Mouse (Mus musculus): ENCODE measurements around the gene Gm44511.
"Not testable (repeated sequence)": the region's sequence is repeated elsewhere in the genome, so short reads cannot be mapped to it uniquely, and the experiment has no call there.

Gene Gm44511

DNA sequence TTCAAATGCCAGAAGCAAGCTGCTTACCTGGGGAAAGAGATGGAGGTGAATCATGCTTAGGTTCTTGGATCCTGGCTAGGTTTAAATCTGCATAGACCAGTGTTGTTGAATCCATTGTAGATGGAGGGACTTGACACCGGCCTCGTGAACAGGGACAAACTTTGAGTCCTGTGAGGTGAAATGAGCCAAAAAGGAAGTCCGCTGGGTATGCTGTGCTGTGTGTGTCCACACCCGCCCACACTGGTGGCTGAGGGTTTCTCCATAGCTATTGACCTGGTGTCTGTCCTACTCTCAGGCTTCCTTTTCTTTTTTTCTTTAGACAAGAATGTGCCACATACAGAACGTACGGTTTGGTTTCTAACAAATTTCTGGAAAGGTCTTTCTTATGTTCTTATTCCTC lies at the start of gene Gm44511, which contains the start of gene Klrb1b:
Gm44511 (minus strand) TSS at position 184 of the 400 bp plus-strand sequence.
Klrb1b (minus strand) TSS at position 200 of the 400 bp plus-strand sequence.
- no peak for DNase-seq

DNA sequence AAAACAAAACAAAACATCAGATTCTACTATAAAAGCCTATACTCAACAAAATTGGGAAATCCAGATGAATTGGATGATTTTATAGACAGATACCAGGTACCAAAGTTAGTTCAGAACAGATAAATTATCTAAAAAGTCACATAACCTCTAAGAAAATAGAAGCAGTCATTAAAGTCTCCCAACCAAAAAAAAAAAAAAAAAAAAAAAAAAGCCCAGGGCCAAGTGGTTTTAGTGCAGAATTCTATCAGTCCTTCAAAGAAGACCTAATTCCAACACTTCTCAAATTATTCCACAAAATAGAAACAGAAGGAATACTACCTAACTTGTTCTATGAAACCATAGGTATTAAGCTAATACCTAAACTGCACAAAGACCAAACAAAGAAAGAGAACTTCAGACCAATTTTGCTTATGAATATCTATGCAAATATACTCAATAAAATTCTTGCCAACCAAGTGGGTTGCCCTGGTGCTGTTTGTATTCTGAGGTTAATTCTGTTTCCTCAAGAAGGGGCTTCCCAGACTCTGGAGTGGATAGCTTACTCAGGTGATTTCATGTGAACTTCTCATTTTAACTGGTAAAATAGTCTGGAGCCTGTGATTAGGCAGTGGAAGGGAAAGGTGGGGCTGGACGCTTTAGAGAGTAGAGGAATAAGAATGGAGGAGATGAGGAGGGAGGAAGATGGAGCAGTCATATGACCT lies 45.9 kb upstream of the Gm44511 start:
- no peak for DNase-seq

DNA sequence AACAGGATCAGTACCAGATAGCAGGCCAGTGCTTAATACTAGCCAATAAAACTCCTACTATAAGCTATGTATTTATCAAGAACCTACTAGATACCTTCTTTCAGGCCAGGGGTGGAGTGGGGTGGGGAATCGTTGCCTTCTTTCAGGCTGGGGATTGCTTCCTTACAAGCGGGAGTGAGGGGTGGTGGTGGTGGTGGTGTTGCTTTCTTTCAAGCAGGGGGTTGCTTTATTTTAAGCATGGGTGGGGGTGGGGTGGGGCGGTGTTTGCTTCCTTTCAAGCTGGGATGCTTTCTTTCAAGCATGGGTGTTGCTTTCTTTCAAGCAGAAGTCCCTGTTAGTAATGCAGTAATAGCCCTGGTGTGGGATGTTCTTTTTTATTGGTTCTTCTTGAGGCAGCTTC lies 42.7 kb upstream of the Gm44511 start:
- DNase-seq: no peak

DNA sequence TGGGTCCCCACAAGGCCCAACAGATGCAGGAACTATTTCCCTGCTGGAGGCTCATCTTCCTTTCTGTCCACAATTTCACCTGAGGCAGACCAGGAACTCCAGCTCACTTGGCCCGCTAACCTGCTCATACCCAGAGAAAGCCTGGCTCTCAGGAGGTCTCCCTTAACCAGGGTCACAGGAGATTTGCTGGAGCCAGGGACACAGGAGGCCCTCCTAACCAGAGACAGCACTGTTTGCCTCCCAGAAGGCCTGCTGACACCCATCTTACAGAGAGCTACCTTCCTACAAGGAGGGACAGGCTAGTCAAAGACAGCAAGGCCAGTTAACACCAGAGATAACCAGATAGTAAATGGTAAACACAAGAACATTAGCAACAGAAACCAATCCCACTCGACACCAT lies 31.9 kb upstream of the Gm44511 start:
- DNase-seq: no peak

DNA sequence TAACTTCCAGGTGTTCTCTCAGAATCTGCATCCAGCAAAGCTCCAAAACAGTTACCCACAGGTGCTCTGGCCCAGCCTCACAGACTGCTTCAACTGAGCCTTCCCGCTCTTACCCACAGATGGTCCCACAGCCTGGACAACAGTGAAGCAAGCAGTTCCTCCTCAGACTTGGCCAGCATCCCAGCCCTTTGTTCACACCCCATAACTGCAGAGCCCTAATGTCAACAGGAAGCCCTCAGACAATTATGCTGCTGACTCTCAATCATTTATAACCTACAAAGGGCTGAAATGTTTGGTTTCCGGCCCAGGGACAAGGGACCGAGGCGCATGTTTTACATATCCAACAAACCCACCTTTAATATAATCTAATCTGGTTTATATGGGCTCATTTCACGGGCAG lies 30.1 kb upstream of the Gm44511 start:
- peak; percentile 62 to 65 for DNase-seq

DNA sequence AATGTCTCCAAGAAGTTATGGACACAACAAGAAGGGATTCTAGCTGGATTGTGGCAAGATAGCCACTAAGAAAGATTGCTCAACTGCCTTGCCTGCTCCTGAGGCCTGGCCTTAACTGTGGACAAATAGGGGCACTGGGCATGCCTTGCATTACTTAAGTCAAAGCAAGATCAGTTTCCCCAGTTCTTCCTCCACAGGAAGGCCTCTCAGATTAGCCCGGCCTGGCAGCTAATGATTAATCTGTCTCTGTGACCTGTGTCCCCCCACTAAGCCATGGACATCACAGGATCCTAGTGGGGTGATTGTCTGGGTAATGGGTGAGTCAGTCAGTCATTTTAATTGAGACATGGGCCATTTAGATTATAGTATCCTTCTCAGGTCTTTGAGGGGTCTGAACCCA lies 29.4 kb upstream of the Gm44511 start:
- peak in 1 of 2 experiments; percentile 23 for DNase-seq

DNA sequence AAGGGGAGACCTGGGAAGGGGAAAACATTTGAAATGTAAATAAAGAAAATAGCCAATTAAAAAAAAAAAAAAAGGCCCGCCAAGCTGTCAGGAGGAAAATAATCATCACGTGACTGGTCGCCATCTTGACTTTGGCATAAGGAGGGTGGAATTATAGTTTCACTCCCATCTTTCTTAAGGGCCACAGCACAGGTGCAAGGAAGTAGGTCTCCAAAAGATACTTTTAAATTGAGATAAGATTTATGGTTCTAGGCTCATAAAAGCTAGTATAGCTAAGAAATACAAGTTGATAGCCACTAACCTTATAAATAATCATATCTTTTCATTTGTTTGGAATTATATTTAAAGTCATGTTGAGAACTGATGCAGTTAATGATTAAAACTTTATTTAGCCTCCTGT lies 28.8 kb upstream of the Gm44511 start:
- DNase-seq: no peak

DNA sequence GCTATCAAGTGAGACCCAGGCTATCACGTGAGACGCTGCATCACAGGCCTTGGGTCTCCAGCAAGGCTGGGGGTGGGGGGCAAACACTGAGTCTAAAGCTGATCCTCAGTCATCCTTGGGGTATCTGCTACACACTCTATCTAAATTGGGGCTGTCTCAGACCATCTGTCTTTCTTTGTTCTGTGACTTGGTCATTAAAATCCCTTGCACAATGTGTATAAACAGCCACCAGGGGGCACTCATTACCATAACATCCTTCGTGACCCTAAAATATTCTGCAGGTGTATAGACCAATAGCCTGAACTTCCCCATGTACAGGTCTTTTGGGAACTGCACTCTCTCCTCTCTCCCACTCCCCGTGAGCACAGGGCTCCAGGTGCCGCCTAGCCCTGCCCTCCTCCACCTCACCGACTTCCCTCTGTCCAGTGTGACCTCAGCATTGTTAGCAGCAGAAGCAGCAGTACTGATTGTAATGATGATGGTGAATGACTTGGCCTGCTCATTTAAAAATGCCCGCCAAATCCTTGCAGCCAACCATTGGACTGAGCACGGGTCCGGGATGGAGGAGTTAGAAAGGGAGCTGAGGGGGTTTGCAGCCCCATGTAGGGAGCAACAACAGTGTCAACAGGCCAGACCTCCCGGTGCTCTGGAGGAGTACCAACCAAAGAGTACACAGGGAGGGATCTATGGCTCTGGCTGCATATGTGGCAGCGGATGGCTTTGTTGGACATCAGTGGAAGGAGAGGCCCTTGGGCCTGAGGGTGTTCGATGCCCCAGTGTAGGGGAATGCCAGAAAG lies 28.1 kb upstream of the Gm44511 start:
- DNase-seq: peak; percentile 52 to 82

DNA sequence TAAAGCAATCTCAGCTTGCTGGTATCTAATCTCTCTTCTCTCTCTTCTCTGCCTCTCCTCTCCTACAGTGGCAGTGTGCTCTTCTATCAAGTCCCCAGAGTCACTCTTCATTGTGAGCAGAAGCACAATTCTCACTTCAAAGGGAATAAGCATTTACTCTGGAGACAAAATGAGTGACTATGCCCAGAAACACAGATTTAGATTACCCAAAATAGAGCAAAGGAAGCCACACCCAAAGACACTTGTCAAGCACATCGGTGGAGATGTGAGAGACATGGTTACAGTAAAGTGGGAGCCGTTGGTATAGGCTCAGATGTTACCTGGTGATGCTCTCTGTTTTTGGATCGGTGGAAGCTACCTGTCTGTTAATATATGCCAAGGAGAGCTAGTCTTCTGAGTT lies 26.7 kb upstream of the Gm44511 start:
- DNase-seq: no peak

DNA sequence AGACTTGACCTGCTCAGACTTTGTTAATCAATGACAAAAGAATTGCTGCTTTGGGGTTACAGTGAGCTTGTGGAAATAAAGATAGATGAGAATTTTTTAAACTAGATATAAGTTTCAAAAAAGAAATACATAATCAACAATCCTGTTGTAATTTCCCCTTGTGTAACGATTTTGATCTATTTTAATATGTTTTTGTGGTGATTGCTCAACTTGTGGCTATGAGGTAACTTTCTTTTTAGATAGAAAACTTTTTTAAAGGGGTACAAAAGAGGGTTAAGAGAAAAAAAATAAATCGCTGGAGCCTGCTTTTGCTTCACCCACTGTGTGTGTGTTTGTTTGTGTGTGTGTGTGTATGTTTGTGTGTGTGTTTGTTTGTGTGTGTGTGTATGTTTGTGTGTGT lies 25.0 kb upstream of the Gm44511 start:
- DNase-seq: no peak

DNA sequence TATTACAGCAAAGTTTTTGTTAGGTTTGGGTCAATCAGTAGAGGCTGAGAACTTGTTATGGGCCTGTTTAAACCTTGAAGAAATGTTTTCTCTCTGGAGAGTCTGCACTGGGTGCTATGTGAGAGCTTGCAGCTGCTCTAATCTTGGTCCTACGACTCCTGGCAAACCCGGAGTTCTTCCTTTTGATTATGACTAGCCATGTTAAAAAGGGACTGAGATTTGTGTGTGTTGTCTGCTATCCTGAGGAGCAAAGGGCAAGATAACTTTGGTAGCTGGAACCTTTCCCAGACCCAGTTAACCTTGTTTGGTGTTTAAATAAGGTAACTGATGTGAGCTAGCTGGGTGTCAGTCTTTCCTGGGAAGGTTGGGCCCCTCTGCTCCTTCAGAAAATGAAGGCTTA lies 24.6 kb upstream of the Gm44511 start:
- no peak for DNase-seq

DNA sequence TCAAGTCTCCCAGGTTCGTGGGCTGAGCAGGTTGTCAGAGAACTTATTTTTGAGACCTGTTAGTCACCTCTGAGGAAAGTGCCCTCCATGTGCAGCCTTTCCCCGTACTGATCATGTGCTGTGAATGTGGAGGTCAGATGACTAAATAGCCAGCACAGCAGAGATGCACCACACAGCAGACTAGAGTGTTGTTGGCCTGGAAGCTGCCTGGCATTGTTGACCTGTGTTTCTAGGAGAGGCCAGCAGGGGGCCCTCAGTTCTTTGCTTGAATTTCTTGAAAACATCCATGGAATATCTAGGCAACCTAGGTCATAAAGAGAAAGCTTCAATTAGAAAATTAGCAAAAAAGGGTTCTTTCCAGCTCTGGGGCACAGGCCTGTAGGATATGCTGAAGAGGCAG lies 23.8 kb upstream of the Gm44511 start:
- DNase-seq: no peak

DNA sequence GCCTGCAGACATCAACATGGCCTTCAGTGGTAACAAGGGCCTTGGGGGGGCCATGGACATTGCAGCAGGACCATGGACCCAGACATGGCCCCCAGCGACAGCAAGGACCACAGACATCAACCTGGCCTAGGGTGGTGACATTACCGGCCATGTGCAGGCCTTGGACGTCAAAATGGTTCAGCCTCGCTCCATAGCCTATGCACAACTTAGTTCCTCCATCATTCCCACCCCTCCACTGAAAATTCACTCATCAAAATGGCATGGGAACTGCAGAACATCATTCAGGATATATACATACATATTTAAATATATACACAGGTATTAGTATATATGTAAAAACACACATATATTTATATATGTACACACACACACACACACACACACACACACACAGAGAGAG lies 21.3 kb upstream of the Gm44511 start:
- no peak for DNase-seq

DNA sequence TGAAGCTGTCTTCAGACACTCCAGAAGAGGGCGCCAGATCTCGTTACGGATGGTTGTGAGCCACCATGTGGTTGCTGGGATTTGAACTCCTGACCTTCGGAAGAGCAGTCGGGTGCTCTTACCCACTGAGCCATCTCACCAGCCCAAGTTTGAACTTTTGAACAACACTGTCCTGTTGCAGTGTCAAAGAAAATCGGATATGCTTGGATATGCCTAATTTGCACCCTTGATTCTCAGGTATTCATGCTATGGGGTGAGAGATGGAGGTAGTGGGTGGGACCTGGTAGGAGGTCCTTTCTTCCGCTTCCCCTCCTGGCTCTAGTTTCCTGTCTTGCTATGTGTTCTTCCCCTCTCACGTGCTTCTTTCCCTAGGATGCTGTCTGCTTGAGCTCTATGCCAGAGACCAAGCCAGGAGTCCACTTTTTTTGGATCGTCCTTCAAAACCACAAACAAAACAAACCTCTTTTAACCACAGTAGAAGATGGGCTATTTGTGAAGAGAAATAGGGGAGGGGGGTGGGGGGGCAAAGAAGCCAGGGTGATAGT lies 20.0 kb upstream of the Gm44511 start:
- no peak for DNase-seq

DNA sequence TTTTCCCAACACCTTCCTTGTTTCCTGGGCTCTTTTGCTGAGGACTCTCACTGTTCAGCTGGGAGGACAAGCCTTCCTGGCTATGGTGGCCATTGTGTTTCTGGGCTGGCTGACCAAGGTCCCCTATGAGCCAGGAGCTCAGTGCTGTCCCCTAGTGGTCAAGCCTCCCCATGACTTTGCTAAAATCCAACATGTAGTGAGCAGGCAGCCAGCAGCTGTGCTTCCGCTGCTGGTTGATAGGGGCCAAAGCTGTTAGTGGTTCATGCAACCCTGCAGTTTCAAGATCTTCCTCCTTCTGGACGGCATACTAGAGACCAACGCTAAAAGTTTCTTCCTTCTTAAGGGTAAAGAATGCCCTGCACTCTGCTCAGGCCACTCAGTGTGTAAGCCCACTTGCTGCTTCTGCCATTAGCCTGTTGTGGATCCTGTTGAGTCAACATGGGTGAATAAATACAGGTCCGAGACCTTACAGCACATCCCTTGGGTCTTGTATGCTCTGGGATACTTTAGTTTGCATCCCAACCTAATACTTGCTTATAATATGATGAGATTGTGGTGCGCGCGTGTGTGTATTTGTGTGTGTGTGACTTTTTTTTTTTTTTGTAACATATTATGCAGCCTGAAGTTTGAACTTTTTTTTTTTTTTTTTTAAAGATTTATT lies 19.3 kb upstream of the Gm44511 start:
- DNase-seq: peak; percentile 72 to 87

DNA sequence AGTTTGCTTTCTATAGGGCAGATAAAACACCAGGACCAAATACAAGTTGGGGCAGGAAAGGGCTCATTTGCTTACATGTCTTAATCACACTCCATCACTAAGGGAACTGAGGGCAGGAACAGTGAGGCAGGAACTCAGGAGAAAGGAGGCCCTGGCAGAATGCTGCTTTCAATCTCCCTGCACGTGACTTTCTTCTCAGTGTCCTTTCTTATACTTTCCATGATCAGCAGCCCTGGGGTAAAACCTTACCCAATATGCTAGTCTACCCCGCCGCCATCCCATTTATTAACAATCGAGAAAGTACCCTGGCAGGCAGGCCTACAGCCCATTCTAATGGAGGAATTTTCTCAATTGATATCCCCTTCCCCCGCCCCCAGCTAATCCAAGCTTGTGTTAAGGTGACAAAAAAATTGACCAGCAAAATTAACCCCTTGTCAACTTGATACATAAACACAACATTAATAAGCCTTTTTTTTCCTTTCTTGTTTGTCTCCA lies 18.5 kb upstream of the Gm44511 start:
- no peak for DNase-seq

DNA sequence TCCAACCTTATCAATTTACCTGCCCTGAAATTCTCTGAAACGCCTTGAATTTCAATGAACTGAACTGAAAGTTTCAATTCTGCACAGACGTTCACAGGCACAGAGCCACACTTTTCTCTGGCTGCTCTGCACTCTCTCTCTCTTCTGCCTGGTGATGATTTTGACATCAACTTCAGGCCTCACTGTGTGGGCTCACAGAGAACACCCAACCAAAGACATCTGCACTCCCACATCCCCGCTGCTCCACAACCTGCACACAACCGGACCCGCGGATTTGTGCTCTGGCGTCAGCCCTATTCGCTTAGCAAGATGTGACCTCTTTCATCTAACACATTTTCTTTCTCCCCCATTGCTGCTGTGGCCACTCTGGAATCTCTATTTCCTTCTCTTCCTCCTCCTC lies 18.0 kb upstream of the Gm44511 start:
- DNase-seq: no peak

DNA sequence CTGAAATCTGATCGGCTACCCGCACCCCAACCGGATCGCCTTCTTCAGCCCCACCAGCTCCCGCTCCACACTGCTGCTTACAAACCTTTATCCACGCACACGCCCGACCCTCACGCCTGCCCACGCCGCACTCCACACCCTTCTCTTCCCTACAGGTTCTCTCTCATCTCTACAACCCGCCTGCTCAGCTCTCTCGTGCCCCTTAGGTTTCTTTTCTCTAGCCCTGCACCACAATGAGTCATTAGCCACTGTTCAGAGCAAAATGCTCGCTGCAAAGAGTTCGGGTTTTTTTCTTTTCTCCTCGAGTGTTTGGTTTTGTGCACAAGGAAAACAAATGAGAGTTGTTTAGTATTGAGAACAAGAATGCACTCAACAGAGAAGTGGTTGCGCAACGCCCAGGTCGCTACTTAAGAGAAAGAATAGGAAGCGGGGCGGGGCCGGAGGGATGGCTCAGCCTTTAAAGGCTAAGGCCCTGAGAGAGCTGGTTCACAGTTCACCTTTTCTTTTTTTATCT lies 17.4 kb upstream of the Gm44511 start:
- DNase-seq: peak; percentile 63 to 77

DNA sequence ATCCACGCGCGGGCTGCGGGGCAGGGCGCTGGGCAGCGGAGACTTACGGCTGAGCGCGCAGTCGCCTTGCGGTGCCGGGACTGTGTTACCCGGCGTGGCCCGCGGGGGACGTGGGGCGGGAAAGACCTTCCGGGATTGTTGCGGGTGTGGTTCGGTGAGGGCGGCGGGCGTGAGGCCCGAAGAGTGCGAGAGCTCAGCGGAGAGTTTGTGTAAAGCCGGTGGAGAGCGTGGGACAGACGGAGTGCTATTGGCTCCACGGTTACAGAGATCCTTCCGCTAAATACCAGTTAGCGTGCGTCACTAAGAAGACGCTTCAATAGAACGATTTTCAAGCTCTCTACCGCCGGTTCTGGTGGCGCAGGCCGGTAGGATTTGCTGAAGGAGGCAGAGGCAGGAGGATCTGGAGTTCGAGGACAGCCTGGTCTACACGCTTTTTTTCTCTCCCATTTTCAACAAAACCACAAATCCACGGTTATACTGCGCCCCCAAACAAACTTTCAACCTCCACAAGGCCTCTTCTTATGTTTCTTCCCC lies 16.9 kb upstream of the Gm44511 start:
- peak; percentile 80 to 83 for DNase-seq

DNA sequence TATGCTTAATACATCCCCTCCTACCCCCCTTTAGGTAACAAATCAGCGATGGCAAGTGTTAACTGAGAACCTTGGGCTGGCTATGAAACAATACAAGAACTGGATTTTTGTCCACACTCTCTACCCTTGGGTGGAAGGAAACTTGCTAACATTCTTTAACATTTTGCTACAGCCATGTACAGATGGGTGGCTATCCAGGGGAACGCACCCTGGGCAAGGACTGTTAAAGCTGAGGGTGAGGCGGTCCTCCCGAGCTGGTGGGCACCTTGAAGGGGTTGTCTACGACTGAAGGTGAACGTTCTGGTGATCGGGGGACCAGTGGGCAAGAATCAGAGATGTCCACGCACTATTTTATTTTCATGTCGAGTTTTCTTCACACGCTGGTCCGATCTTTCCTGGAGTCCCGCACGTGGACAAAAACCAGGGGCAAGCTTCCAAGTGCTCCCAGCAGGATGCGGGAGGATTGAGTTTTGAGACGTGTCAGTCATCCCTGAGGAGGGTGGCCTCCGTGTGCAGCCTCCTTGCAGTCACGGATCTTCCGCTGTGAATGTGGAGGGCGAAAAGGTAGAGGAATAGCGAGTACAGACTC lies 16.3 kb upstream of the Gm44511 start:
- peak in 1 of 2 experiments; percentile 35 for DNase-seq

DNA sequence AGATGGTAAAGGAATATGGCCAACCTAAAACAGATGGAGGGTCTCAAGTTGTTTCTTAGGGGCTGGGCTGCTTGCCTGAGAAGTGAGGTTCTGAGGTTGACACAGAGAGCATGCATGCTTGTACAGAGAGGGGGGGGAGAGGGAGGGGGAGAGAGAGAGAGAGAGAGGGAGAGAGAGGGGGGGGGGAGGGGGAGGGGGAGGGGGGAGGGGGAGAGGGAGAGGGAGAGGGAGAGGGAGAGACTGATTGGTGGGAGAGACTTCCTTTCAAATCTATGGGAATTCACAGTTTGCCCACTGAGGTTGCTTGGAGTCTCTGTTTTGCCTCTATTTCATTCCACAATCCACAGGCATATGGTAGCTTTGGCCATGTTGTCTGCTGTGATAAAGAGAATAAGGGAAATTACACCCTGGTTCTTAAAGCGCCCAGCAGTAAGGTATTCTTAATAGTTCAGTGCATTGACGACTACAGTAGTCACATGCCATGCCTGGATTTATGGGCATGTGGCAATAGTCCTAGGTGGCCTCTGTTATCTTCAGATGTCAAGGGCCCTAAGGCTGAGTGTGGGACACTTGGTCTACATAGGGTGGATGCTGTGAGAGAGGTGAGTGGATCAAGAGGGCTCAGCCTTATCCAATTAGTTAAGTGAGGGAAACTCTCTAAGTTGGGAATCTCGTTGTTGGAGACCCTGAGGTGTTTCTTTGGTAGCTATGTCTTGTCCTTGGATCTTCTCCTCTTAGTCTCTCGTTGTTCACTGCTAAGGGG lies 15.4 kb upstream of the Gm44511 start:
- no peak for DNase-seq

DNA sequence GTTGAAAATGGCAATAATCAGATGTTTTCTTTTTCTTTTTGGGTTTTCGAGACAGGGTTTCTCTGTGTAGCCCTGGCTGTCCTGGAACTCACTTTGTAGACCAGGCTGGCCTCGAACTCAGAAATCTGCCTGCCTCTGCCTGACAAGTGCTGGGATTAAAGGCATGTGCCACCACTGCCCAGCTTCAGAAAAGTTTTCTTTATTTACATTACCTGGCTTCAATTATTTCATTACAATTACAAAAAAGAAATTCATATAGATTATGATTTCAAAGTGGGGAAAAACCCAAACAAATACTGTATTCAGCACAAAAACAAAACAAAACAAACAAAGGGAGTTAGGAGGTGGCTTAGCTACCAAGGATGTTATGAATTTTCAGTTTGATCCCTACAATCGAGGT lies 14.6 kb upstream of the Gm44511 start:
- not testable (repeated sequence) for DNase-seq
